Mouse (Mus musculus): ENCODE measurements at regions not wholly inside any gene's neighbourhood (a gene's known extent, or its start where the extent isn't known, plus 50 kb on each side); places are given as distances from the start of the nearest gene placed in this dataset.

DNA sequence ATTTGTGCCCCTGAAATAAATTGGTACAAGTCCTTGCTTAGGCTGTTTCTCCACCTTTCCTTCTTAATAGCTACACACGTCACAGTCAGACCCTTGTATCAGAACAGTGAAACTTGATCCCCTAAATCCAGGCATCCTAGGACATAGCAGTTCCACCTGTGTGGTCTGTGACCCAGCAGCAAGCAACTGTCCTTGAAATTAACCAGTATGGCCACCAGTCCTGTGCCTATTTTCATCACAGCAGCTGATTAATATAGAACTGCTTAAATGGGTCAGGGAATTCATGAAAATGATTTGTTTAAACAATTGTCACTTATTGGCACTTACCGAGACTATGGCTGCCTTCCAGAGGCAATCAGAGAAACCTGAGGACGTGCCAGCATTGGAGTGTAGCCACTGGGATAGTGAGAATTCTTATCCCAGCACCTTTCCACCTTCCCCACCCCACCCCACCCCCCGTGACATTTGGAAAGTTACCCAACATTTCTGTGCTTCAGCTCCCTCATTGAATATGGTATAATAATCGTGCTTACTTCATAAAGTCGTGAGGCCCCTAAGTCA is 135.4 kb upstream of the Cdkn2b start:
- no peak for TF ChIP-seq CTCF (IDR thresholded peaks at IDR 0.05; ENCODE audit: control insufficient read depth, insufficient read depth, insufficient read length)
- no peak for TF ChIP-seq MYOG (IDR thresholded peaks at IDR 0.05; ENCODE audit: control insufficient read depth, extremely low read depth, insufficient read length)
- no peak for TF ChIP-seq CEBPB (IDR thresholded peaks at IDR 0.05; ENCODE audit: low read depth)
- no peak for TF ChIP-seq FOSL1 (IDR thresholded peaks at IDR 0.05; ENCODE audit: insufficient read depth, low read length, poor library complexity, severe bottlenecking)
- no peak for TF ChIP-seq MAX (IDR thresholded peaks at IDR 0.05)
- no peak for TF ChIP-seq USF1 (IDR thresholded peaks at IDR 0.05; ENCODE audit: low read depth)

All from C2C12 (cell line).